Mouse (Mus musculus) neutrophil, adult 65 days (primary cell): Measurements from ENCODE around the gene Catspere2. TPM values are rescaled to one million over a fixed set of nuclear protein-coding genes. Genes with fewer than 3 reads are reported as not detected.

ENCODE experiments used
- total RNA-seq: library from RNA; stranded (reverse); gene quantifications from 2 replicates; pipeline ENCODE4 v1.2.4, GENCODE M21; 2023

Gene Catspere2
- not detected in 2 replicates for total RNA-seq

GRCm38 (mm10) chr1:177983024-177983450, at the start of gene Catspere2:
Gene Catspere2 (plus strand): TSS chr1:177983423.

GRCm38 (mm10) chr1:178187216-178187791, 204.1 kb downstream of the Catspere2 start, which contains the start of gene Desi2:
Gene Desi2 (plus strand): TSS chr1:178187417.

Other genes with a start within 250 kb of the Catspere2 start
- gene Adss, start 186.9 kb upstream of the Catspere2 start, total RNA-seq: 45.2 and 63.8 TPM in 2 replicates
- 6.0 and 6.4 TPM in 2 replicates for gene Desi2, start 204.0 kb downstream of the Catspere2 start, total RNA-seq